Mouse (Mus musculus): ENCODE results near the gene Kifc3. TPM values are rescaled to one million over a fixed set of nuclear protein-coding genes. Genes with fewer than 3 reads are reported as not detected.

Kifc3 gene
- polyA plus RNA-seq, 1 experiment from 2014 or later = 7.3 TPM

- Histone ChIP-seq H3K27me3 (ENCODE audit: control insufficient read depth, insufficient read depth, low read length) (no peaks in the 10 kb centered on the region), H3K4me1 (ENCODE audit: control insufficient read depth, insufficient read depth, low read length) (peaks cover 7% of the 10 kb centered on the region; the same call in 1 of the 2 replicates), H3K4me3 (ENCODE audit: low read depth, low read length) (no peak overlapping the region), H3K27ac (replicated peaks; ENCODE audit: low read depth, low read length) (no peak overlapping the region), H3K36me3 (ENCODE audit: control insufficient read depth, insufficient read depth, low read length) (peaks cover 6% of the 10 kb centered on the region; the same call in 1 of the 2 replicates), H3K9me3 (ENCODE audit: control insufficient read depth, low read length) (no peaks in the 10 kb centered on the region), H3K4me2 (ENCODE audit: low read depth, severe bottlenecking) (no peak overlapping the region), H3K9ac (ENCODE audit: low read length) (no peak overlapping the region)
- DNase-seq (ENCODE audit: low spot score) (no peak), ATAC-seq (ENCODE audit: insufficient number of reproducible peaks, low FRiP score, low TSS enrichment, low read depth) (no peak)
- WGBS = 88% methylated on average over 4 of the region's 4 CpGs
These were observed 118.4 kb downstream of the Kifc3 start for GRCm38 (mm10) chr8:95084261-95084660.

GRCm38 (mm10) chr8:95081650-95082049 is 121.0 kb downstream of the Kifc3 start:
- 12% methylated on average over 11 of the region's 11 CpGs for WGBS
- Histone ChIP-seq H3K9me3 (ENCODE audit: control insufficient read depth, low read length) (no peaks in the 10 kb centered on the region), H3K4me2 (ENCODE audit: low read depth, severe bottlenecking) (peak overlapping the region; percentile 88), H3K27me3 (ENCODE audit: control insufficient read depth, insufficient read depth, low read length) (no peaks in the 10 kb centered on the region), H3K9ac (ENCODE audit: low read length) (peak overlapping the region; percentile 81), H3K36me3 (ENCODE audit: control insufficient read depth, insufficient read depth, low read length) (no peaks in the 10 kb centered on the region), H3K4me3 (ENCODE audit: low read depth, low read length) (peak overlapping the region; percentile 78), H3K4me1 (ENCODE audit: control insufficient read depth, insufficient read depth, low read length) (peaks cover 7% of the 10 kb centered on the region; the same call in 1 of the 2 replicates), H3K27ac (replicated peaks; ENCODE audit: low read depth, low read length) (peak overlapping the region; percentile 65; the same call in 1 of the 2 replicates)
- DNase-seq (ENCODE audit: low spot score) (peak; percentile 22), ATAC-seq (ENCODE audit: insufficient number of reproducible peaks, low FRiP score, low TSS enrichment, low read depth) (no peak)

- H3K27ac ChIP-seq (replicated peaks; ENCODE audit: low read depth, low read length) = peak within 1 kb of the TSS; percentile 65; the same call in 1 of the 2 replicates
- no peaks in the 10 kb centered on the region for H3K27me3 ChIP-seq (ENCODE audit: control insufficient read depth, insufficient read depth, low read length)
- peak within 1 kb of the TSS; percentile 78 for H3K4me3 ChIP-seq (ENCODE audit: low read depth, low read length)
- peaks cover 7% of the 10 kb centered on the region; the same call in 1 of the 2 replicates for H3K4me1 ChIP-seq (ENCODE audit: control insufficient read depth, insufficient read depth, low read length)
- DNase-seq (ENCODE audit: low spot score) (peak; percentile 98), ATAC-seq (ENCODE audit: insufficient number of reproducible peaks, low FRiP score, low TSS enrichment, low read depth) (peak; percentile 98)
- H3K9ac ChIP-seq (ENCODE audit: low read length) = peak within 1 kb of the TSS; percentile 81
- H3K36me3 ChIP-seq (ENCODE audit: control insufficient read depth, insufficient read depth, low read length) = no peaks in the 10 kb centered on the region
- under 1% methylated on average over 47 of the region's 47 CpGs for WGBS
- H3K9me3 ChIP-seq (ENCODE audit: control insufficient read depth, low read length) = no peaks in the 10 kb centered on the region
- peak within 1 kb of the TSS; percentile 88 for H3K4me2 ChIP-seq (ENCODE audit: low read depth, severe bottlenecking)
These were observed 122.0 kb downstream of the Kifc3 start, which contains the start of gene Katnb1 for GRCm38 (mm10) chr8:95080381-95081341. Gene Katnb1, plus strand, starts transcription at chr8:95081186.

GRCm38 (mm10) chr8:95079305-95079704 is 123.3 kb downstream of the Kifc3 start:
- no peak for DNase-seq (ENCODE audit: low spot score)
- Histone ChIP-seq H3K9ac (ENCODE audit: low read length) (no peak overlapping the region), H3K27me3 (ENCODE audit: control insufficient read depth, insufficient read depth, low read length) (no peaks in the 10 kb centered on the region), H3K36me3 (ENCODE audit: control insufficient read depth, insufficient read depth, low read length) (no peaks in the 10 kb centered on the region), H3K4me2 (ENCODE audit: low read depth, severe bottlenecking) (no peak overlapping the region), H3K4me1 (ENCODE audit: control insufficient read depth, insufficient read depth, low read length) (peaks cover 7% of the 10 kb centered on the region; the same call in 1 of the 2 replicates), H3K9me3 (ENCODE audit: control insufficient read depth, low read length) (no peaks in the 10 kb centered on the region), H3K4me3 (ENCODE audit: low read depth, low read length) (no peak overlapping the region), H3K27ac (replicated peaks; ENCODE audit: low read depth, low read length) (no peak overlapping the region)
- no peak for ATAC-seq (ENCODE audit: insufficient number of reproducible peaks, low FRiP score, low TSS enrichment, low read depth)
- WGBS = 83% methylated on average over 4 of the region's 4 CpGs

- H3K9ac ChIP-seq (ENCODE audit: low read length) = no peak overlapping the region
- no peak for DNase-seq (ENCODE audit: low spot score)
- no peaks in the 10 kb centered on the region for H3K9me3 ChIP-seq (ENCODE audit: control insufficient read depth, low read length)
- H3K4me3 ChIP-seq (ENCODE audit: low read depth, low read length) = no peak overlapping the region
- no peak overlapping the region for H3K27ac ChIP-seq (replicated peaks; ENCODE audit: low read depth, low read length)
- H3K36me3 ChIP-seq (ENCODE audit: control insufficient read depth, insufficient read depth, low read length) = no peaks in the 10 kb centered on the region
- WGBS = 84% methylated on average over 3 of the region's 3 CpGs
- ATAC-seq (ENCODE audit: insufficient number of reproducible peaks, low FRiP score, low TSS enrichment, low read depth) = no peak
- no peaks in the 10 kb centered on the region for H3K27me3 ChIP-seq (ENCODE audit: control insufficient read depth, insufficient read depth, low read length)
- peaks cover 7% of the 10 kb centered on the region; the same call in 1 of the 2 replicates for H3K4me1 ChIP-seq (ENCODE audit: control insufficient read depth, insufficient read depth, low read length)
- no peak overlapping the region for H3K4me2 ChIP-seq (ENCODE audit: low read depth, severe bottlenecking)
These were observed 124.6 kb downstream of the Kifc3 start for GRCm38 (mm10) chr8:95078055-95078454.

GRCm38 (mm10) chr8:95076151-95076550 is 126.5 kb downstream of the Kifc3 start:
- ATAC-seq (ENCODE audit: insufficient number of reproducible peaks, low FRiP score, low TSS enrichment, low read depth) (no peak), DNase-seq (ENCODE audit: low spot score) (no peak)
- H3K4me1 ChIP-seq (ENCODE audit: control insufficient read depth, insufficient read depth, low read length) = no peaks in the 10 kb centered on the region
- no peak overlapping the region for H3K4me2 ChIP-seq (ENCODE audit: low read depth, severe bottlenecking)
- H3K9ac ChIP-seq (ENCODE audit: low read length) = no peak overlapping the region
- no peak overlapping the region for H3K27ac ChIP-seq (replicated peaks; ENCODE audit: low read depth, low read length)
- H3K4me3 ChIP-seq (ENCODE audit: low read depth, low read length) = no peak overlapping the region
- 81% methylated on average over 17 of the region's 17 CpGs for WGBS
- H3K36me3 ChIP-seq (ENCODE audit: control insufficient read depth, insufficient read depth, low read length) = no peaks in the 10 kb centered on the region
- H3K9me3 ChIP-seq (ENCODE audit: control insufficient read depth, low read length) = no peaks in the 10 kb centered on the region
- H3K27me3 ChIP-seq (ENCODE audit: control insufficient read depth, insufficient read depth, low read length) = no peaks in the 10 kb centered on the region

GRCm38 (mm10) chr8:95075504-95075903 is 127.1 kb downstream of the Kifc3 start:
- ATAC-seq (ENCODE audit: insufficient number of reproducible peaks, low FRiP score, low TSS enrichment, low read depth) (no peak), DNase-seq (ENCODE audit: low spot score) (no peak)
- Histone ChIP-seq H3K9ac (ENCODE audit: low read length) (no peak overlapping the region), H3K27ac (replicated peaks; ENCODE audit: low read depth, low read length) (no peak overlapping the region), H3K4me1 (ENCODE audit: control insufficient read depth, insufficient read depth, low read length) (no peaks in the 10 kb centered on the region), H3K4me2 (ENCODE audit: low read depth, severe bottlenecking) (no peak overlapping the region), H3K27me3 (ENCODE audit: control insufficient read depth, insufficient read depth, low read length) (no peaks in the 10 kb centered on the region), H3K4me3 (ENCODE audit: low read depth, low read length) (no peak overlapping the region), H3K36me3 (ENCODE audit: control insufficient read depth, insufficient read depth, low read length) (no peaks in the 10 kb centered on the region), H3K9me3 (ENCODE audit: control insufficient read depth, low read length) (no peaks in the 10 kb centered on the region)
- WGBS = 66% methylated on average over 3 of the region's 3 CpGs

- no peak overlapping the region for H3K4me3 ChIP-seq (ENCODE audit: low read depth, low read length)
- no peak for ATAC-seq (ENCODE audit: insufficient number of reproducible peaks, low FRiP score, low TSS enrichment, low read depth)
- DNase-seq (ENCODE audit: low spot score) = peak; percentile 64
- H3K4me2 ChIP-seq (ENCODE audit: low read depth, severe bottlenecking) = no peak overlapping the region
- WGBS = 54% methylated on average over 3 of the region's 3 CpGs
- no peak overlapping the region for H3K9ac ChIP-seq (ENCODE audit: low read length)
- H3K36me3 ChIP-seq (ENCODE audit: control insufficient read depth, insufficient read depth, low read length) = no peaks in the 10 kb centered on the region
- no peaks in the 10 kb centered on the region for H3K4me1 ChIP-seq (ENCODE audit: control insufficient read depth, insufficient read depth, low read length)
- H3K27ac ChIP-seq (replicated peaks; ENCODE audit: low read depth, low read length) = no peak overlapping the region
- H3K9me3 ChIP-seq (ENCODE audit: control insufficient read depth, low read length) = no peaks in the 10 kb centered on the region
- no peaks in the 10 kb centered on the region for H3K27me3 ChIP-seq (ENCODE audit: control insufficient read depth, insufficient read depth, low read length)
These were observed 135.0 kb downstream of the Kifc3 start for GRCm38 (mm10) chr8:95067582-95067981.

Measured in limb, embryonic 11.5 days (tissue).